Mouse (Mus musculus): ENCODE measurements around the gene Pola1. TPM values are rescaled to one million over a fixed set of nuclear protein-coding genes. Genes with fewer than 3 reads are reported as not detected.

The Pola1 gene
- polyA plus RNA-seq, 1 experiment from 2014 or later = 14.9 TPM

DNA sequence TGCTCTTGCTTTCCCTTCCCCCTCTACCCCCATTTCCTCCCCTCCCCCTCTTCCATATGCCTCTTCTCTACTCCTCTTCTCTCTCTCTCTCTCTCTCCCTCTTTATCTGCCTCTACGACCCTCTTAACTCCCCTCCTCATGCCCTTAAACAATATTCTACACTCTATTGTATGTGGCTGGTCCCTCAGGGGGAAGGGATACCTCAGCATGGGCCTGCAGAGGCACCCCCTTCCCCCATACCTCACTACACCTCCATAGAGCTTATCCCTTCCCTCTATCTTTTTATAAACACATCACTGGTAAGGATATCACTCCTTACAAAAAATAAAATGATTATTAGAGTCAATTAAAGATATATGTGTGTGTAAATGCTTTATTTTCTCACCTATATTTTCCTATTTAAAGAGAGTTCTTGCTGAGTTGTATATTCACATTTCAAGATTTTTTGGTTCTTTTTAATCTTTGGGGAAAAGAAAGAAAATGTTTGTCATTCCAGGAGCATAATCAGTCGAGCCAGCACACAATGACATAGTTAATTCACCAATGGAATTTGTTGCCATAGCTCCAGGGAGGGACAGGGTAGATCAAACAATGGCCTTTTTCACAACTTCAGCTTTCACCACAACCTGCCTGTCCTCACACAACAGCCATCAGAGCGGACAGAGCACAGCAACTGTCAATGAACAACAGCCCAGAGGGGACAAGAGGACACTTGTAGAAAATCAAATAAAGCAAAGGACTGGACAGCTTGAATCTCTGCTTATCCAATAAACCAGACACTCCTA lies 22.5 kb upstream of the Pola1 start, which contains the start of gene Pcyt1b:
TSS of gene Pcyt1b (plus strand) at position 646 of the 785 bp plus-strand sequence.
- Histone ChIP-seq H3K27me3 (replicated peaks; ENCODE audit: control insufficient read depth, insufficient read depth, low read length) (no peaks in the 10 kb centered on the region), H3K9me3 (ENCODE audit: control insufficient read depth, low read length) (no peaks in the 10 kb centered on the region), H3K4me1 (ENCODE audit: control insufficient read depth, insufficient read depth, low read length) (no peaks in the 10 kb centered on the region), H3K27ac (replicated peaks; ENCODE audit: low read depth, low read length) (no peak within 1 kb of the TSS), H3K9ac (ENCODE audit: low read depth, low read length) (no peak within 1 kb of the TSS), H3K36me3 (ENCODE audit: control insufficient read depth, insufficient read depth, low read length) (no peaks in the 10 kb centered on the region), H3K4me3 (ENCODE audit: low read depth, low read length) (no peak within 1 kb of the TSS), H3K4me2 (ENCODE audit: low read depth, low read length) (no peak within 1 kb of the TSS)
- no peak for ATAC-seq (ENCODE audit: low read depth)
- WGBS = 33% methylated on average over 3 of the region's 3 CpGs
- DNase-seq (ENCODE audit: low spot score) = no peak

DNA sequence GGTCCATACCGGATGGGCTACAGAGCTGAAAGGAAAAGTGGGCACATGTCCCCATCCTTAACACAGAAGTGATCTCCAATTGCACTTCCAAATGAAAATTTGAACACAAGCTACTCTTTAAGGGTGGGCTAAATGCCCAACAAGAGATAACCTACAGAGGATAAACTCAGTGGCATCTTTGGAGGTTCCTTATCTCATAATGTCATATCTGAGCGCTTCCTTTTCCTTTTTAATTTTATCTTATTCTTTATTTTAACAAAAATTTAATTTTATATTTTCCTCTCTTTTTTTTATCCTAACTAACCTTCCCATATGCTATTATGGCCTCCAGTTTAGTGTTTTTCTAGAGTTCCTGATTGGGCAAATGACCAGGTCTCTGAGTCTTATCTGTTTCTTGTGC lies 18.8 kb upstream of the Pola1 start:
- ATAC-seq (ENCODE audit: low read depth) (no peak), DNase-seq (ENCODE audit: low spot score) (no peak)
- no peaks in the 10 kb centered on the region for H3K9me3 ChIP-seq (ENCODE audit: control insufficient read depth, low read length)
- H3K27me3 ChIP-seq (replicated peaks; ENCODE audit: control insufficient read depth, insufficient read depth, low read length) = no peaks in the 10 kb centered on the region
- no peaks in the 10 kb centered on the region for H3K36me3 ChIP-seq (ENCODE audit: control insufficient read depth, insufficient read depth, low read length)
- H3K4me1 ChIP-seq (ENCODE audit: control insufficient read depth, insufficient read depth, low read length) = no peaks in the 10 kb centered on the region
- H3K4me3 ChIP-seq (ENCODE audit: low read depth, low read length) = no peak overlapping the region
- no peak overlapping the region for H3K4me2 ChIP-seq (ENCODE audit: low read depth, low read length)
- WGBS = 87% methylated on average over 2 of the region's 2 CpGs
- H3K27ac ChIP-seq (replicated peaks; ENCODE audit: low read depth, low read length) = no peak overlapping the region
- H3K9ac ChIP-seq (ENCODE audit: low read depth, low read length) = no peak overlapping the region

DNA sequence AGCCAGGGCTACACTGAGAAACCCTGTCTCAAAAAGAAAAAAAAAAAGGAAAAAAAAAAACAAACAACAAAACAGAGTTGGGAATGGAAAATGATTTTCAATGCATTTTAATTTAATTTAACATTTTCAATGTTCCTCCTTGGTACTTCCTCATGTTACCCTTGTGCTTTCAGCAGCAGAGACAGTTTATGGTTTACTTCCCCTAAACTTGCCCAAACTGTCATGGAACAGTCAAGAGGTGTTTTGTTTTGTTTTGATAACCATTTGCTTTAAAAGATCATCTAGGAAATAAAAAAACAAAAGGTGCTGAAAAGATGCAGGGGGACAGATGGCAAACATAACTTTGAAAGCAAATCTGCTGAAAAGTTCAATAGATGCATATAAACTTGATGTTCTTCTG lies 12.1 kb upstream of the Pola1 start:
- Histone ChIP-seq H3K27me3 (replicated peaks; ENCODE audit: control insufficient read depth, insufficient read depth, low read length) (no peaks in the 10 kb centered on the region), H3K4me3 (ENCODE audit: low read depth, low read length) (no peak overlapping the region), H3K4me2 (ENCODE audit: low read depth, low read length) (no peak overlapping the region), H3K4me1 (ENCODE audit: control insufficient read depth, insufficient read depth, low read length) (no peaks in the 10 kb centered on the region), H3K9me3 (ENCODE audit: control insufficient read depth, low read length) (no peaks in the 10 kb centered on the region), H3K9ac (ENCODE audit: low read depth, low read length) (no peak overlapping the region), H3K27ac (replicated peaks; ENCODE audit: low read depth, low read length) (no peak overlapping the region), H3K36me3 (ENCODE audit: control insufficient read depth, insufficient read depth, low read length) (no peaks in the 10 kb centered on the region)
- no peak for DNase-seq (ENCODE audit: low spot score)
- ATAC-seq (ENCODE audit: low read depth) = no peak

DNA sequence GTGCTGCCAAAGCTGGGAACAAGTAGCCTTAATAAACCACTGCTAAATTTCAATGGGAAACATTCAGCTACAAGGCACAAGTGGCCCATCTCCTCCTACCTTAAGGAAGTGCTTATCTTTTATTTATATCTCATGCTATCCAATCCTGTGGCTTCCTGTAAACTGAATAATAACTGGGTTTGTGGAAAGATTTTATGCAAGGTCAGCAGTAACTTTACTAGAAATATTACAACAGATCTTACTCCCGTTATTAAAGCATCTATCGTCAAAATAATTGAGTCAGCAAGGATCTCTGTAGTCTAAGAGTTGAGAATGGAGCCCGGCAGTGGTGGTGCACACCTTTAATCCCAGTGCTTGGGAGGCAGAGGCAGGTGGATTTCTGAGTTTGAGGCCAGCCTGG lies 11.6 kb upstream of the Pola1 start:
- Histone ChIP-seq H3K9ac (ENCODE audit: low read depth, low read length) (no peak overlapping the region), H3K36me3 (ENCODE audit: control insufficient read depth, insufficient read depth, low read length) (no peaks in the 10 kb centered on the region), H3K4me3 (ENCODE audit: low read depth, low read length) (no peak overlapping the region), H3K4me1 (ENCODE audit: control insufficient read depth, insufficient read depth, low read length) (no peaks in the 10 kb centered on the region), H3K27me3 (replicated peaks; ENCODE audit: control insufficient read depth, insufficient read depth, low read length) (no peaks in the 10 kb centered on the region), H3K9me3 (ENCODE audit: control insufficient read depth, low read length) (no peaks in the 10 kb centered on the region), H3K27ac (replicated peaks; ENCODE audit: low read depth, low read length) (no peak overlapping the region), H3K4me2 (ENCODE audit: low read depth, low read length) (no peak overlapping the region)
- 81% methylated on average over 3 of the region's 3 CpGs for WGBS
- ATAC-seq (ENCODE audit: low read depth) (no peak), DNase-seq (ENCODE audit: low spot score) (no peak)

DNA sequence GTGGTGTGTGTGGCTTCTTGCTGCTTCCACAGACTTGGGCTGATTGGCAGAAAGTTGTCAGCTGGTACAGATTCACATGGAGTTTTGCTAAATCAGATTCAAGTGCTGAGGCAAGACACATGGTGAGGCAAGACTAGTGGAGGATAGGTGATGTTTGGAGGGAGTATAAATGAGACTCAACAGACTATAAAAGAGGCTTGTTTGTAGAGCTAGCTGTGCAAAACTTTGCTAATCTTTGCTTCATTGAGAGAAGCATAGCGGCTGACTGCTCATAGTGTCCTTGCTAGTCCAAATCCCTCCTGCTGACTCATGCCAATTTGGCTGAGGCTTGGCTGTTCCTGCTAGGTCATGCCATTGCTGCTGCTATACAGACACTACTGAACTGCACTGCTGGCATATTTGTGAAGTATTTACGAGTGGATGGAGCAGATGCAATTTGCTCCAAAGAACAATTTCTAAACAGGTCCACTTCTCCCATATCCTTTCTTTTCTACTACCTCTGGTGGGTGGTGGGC lies 3.0 kb upstream of the Pola1 start:
- H3K9ac ChIP-seq (ENCODE audit: low read depth, low read length) = no peak overlapping the region
- DNase-seq (ENCODE audit: low spot score) = no peak
- no peaks in the 10 kb centered on the region for H3K9me3 ChIP-seq (ENCODE audit: control insufficient read depth, low read length)
- H3K4me3 ChIP-seq (ENCODE audit: low read depth, low read length) = no peak overlapping the region
- no peaks in the 10 kb centered on the region for H3K4me1 ChIP-seq (ENCODE audit: control insufficient read depth, insufficient read depth, low read length)
- no peak for ATAC-seq (ENCODE audit: low read depth)
- no peaks in the 10 kb centered on the region for H3K36me3 ChIP-seq (ENCODE audit: control insufficient read depth, insufficient read depth, low read length)
- no peaks in the 10 kb centered on the region for H3K27me3 ChIP-seq (replicated peaks; ENCODE audit: control insufficient read depth, insufficient read depth, low read length)
- no peak overlapping the region for H3K27ac ChIP-seq (replicated peaks; ENCODE audit: low read depth, low read length)
- no peak overlapping the region for H3K4me2 ChIP-seq (ENCODE audit: low read depth, low read length)
- 87% methylated on average over 2 of the region's 2 CpGs for WGBS

DNA sequence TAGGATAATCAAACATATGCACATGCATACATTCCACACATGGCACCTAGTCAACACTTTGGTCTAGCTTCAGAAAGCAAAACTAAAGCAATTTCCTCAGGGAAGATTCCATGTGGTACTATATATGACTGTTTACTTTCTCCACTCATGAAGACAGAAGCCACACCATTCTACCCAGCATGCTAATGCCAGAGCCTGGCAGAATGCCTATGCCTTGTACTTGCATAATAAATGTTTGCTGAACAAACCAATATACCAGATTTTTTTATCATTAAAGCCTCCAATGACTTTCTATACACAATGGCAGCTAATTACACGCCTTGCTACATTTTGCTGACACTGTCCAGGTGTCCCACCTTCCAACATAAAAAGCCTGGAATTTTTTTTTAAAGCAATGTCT lies 1.7 kb downstream of the Pola1 start:
- WGBS = 63% methylated on average over 1 of the region's 1 CpGs
- Histone ChIP-seq H3K36me3 (ENCODE audit: control insufficient read depth, insufficient read depth, low read length) (no peaks in the 10 kb centered on the region), H3K4me2 (ENCODE audit: low read depth, low read length) (peak overlapping the region; percentile 55; the same call in 1 of the 2 replicates)

DNA sequence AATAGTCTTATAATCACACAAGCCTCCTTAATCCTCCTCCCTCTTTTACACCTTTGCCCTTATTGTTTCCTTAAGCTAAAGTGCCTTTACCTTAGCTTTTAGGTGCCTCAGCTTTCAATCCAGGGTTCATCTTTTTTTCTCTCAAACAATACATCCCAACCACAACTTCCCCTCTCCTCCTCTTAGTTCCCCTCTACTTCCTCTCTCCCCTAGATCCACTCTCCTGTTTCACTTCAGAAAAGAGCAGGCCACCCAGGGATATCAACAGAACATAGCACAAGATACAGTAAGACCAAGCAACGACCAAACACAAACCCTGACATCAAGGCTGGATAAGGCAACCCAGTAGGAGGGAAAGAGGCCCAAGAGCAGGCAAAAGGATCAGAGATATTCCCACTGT lies 29.7 kb downstream of the Pola1 start:
- Histone ChIP-seq H3K27ac (replicated peaks; ENCODE audit: low read depth, low read length) (no peak overlapping the region), H3K9ac (ENCODE audit: low read depth, low read length) (no peak overlapping the region), H3K36me3 (ENCODE audit: control insufficient read depth, insufficient read depth, low read length) (0 out of 2 replicates have a peak, but pooled peaks cover 4% of the 10 kb centered on the region), H3K4me2 (ENCODE audit: low read depth, low read length) (no peak overlapping the region), H3K4me1 (ENCODE audit: control insufficient read depth, insufficient read depth, low read length) (no peaks in the 10 kb centered on the region), H3K9me3 (ENCODE audit: control insufficient read depth, low read length) (no peaks in the 10 kb centered on the region), H3K27me3 (replicated peaks; ENCODE audit: control insufficient read depth, insufficient read depth, low read length) (no peaks in the 10 kb centered on the region), H3K4me3 (ENCODE audit: low read depth, low read length) (no peak overlapping the region)
- WGBS = 80% methylated on average over 1 of the region's 1 CpGs
- ATAC-seq (ENCODE audit: low read depth) = no peak
- no peak for DNase-seq (ENCODE audit: low spot score)

More for the DNA sequence above, 1.7 kb downstream of the Pola1 start:
- H3K4me1 ChIP-seq (ENCODE audit: control insufficient read depth, insufficient read depth, low read length) = no peaks in the 10 kb centered on the region
- H3K9me3 ChIP-seq (ENCODE audit: control insufficient read depth, low read length) = no peaks in the 10 kb centered on the region
- peak; percentile 2 for DNase-seq (ENCODE audit: low spot score)
- ATAC-seq (ENCODE audit: low read depth) = no peak
- H3K27me3 ChIP-seq (replicated peaks; ENCODE audit: control insufficient read depth, insufficient read depth, low read length) = no peaks in the 10 kb centered on the region
- H3K4me3 ChIP-seq (ENCODE audit: low read depth, low read length) = no peak overlapping the region
- H3K27ac ChIP-seq (replicated peaks; ENCODE audit: low read depth, low read length) = no peak overlapping the region
- H3K9ac ChIP-seq (ENCODE audit: low read depth, low read length) = no peak overlapping the region

DNA sequence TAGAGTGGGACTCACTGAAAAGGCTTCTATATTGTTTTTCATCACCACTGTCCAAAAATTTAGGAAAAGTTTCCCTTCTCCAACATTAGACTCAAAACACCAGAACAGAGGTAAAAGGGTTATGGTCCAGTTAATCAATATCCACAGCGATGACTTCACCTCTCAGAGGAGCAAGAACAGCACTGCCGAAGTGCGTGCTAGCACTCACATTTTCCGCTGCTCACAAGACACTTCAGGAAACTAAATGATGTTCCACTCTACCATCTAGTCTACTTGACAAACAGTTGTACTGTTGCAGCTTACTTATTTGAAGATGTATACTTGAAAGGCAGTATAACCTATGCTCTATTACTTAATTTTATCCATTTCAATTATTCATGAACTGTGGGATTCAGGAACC lies 37.7 kb downstream of the Pola1 start:
- Histone ChIP-seq H3K9ac (ENCODE audit: low read depth, low read length) (no peak overlapping the region), H3K27ac (replicated peaks; ENCODE audit: low read depth, low read length) (no peak overlapping the region), H3K27me3 (replicated peaks; ENCODE audit: control insufficient read depth, insufficient read depth, low read length) (no peaks in the 10 kb centered on the region), H3K4me2 (ENCODE audit: low read depth, low read length) (no peak overlapping the region), H3K4me1 (ENCODE audit: control insufficient read depth, insufficient read depth, low read length) (no peaks in the 10 kb centered on the region), H3K4me3 (ENCODE audit: low read depth, low read length) (no peak overlapping the region), H3K9me3 (ENCODE audit: control insufficient read depth, low read length) (no peaks in the 10 kb centered on the region), H3K36me3 (ENCODE audit: control insufficient read depth, insufficient read depth, low read length) (no peaks in the 10 kb centered on the region)
- no peak for ATAC-seq (ENCODE audit: low read depth)
- 97% methylated on average over 4 of the region's 4 CpGs for WGBS
- DNase-seq (ENCODE audit: low spot score) = no peak

DNA sequence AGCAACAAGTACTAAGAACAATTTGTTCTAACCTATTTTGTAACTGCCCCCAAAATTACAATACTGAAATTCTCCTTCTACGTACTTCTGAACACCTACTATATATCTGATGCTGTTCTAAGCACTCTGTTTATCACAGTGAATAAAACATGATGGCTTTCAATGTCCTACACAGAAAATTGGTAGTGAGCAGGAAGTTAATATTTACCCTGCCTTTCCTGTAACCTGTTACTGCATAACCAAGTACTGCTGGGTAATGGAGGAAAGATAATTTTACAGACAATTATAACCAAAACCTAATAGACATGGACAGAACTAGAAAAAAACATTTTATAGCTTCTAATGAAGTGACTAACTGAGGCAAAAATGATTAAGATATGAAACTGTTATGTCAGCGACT lies 51.0 kb downstream of the Pola1 start:
- Histone ChIP-seq H3K9ac (ENCODE audit: low read depth, low read length) (no peak overlapping the region), H3K4me1 (ENCODE audit: control insufficient read depth, insufficient read depth, low read length) (no peaks in the 10 kb centered on the region), H3K4me3 (ENCODE audit: low read depth, low read length) (no peak overlapping the region), H3K27me3 (replicated peaks; ENCODE audit: control insufficient read depth, insufficient read depth, low read length) (no peaks in the 10 kb centered on the region), H3K36me3 (ENCODE audit: control insufficient read depth, insufficient read depth, low read length) (no peaks in the 10 kb centered on the region), H3K27ac (replicated peaks; ENCODE audit: low read depth, low read length) (no peak overlapping the region), H3K9me3 (ENCODE audit: control insufficient read depth, low read length) (no peaks in the 10 kb centered on the region), H3K4me2 (ENCODE audit: low read depth, low read length) (no peak overlapping the region)
- no peak for ATAC-seq (ENCODE audit: low read depth)
- WGBS = 90% methylated on average over 2 of the region's 2 CpGs
- DNase-seq (ENCODE audit: low spot score) = no peak
